Mouse (Mus musculus) ES-Bruce4 (cell line): ENCODE measurements around the gene Mmp25. TPM values are rescaled to one million over a fixed set of nuclear protein-coding genes. Genes with fewer than 3 reads are reported as not detected.

Experiments
- H3K27ac ChIP-seq: 2 replicates; pipeline ENCODE4 v1.5.1; 2012; ENCODE audit warnings: low read length, inconsistent platforms; ENCODE audit not compliant: insufficient read depth
- H3K27me3 ChIP-seq: 2 replicates; pipeline ENCODE4 v1.6.1; 2012; ENCODE audit warnings: mild to moderate bottlenecking, low read length, inconsistent platforms; ENCODE audit not compliant: control insufficient read depth, poor library complexity, insufficient read depth, severe bottlenecking
- H3K36me3 ChIP-seq: 2 replicates; pipeline ENCODE4 v1.6.1; 2012; ENCODE audit warnings: inconsistent platforms, mild to moderate bottlenecking, low read length, moderate library complexity; ENCODE audit not compliant: control insufficient read depth, poor library complexity, insufficient read depth, severe bottlenecking
- H3K4me1 ChIP-seq: one replicate; pipeline ENCODE4 v1.8.1; 2011; ENCODE audit warnings: low read length; ENCODE audit not compliant: control insufficient read depth, insufficient read depth
- H3K4me3 ChIP-seq: 2 replicates; pipeline ENCODE4 v1.5.1; 2011; ENCODE audit warnings: low read depth, mild to moderate bottlenecking, low read length
- H3K9ac ChIP-seq: 2 replicates; pipeline ENCODE4 v1.6.1; 2012; ENCODE audit warnings: low read depth, mild to moderate bottlenecking, inconsistent platforms; ENCODE audit not compliant: poor library complexity, severe bottlenecking
- H3K9me3 ChIP-seq: replicated peaks from 2 replicates; pipeline ENCODE4 v1.6.1; 2012; ENCODE audit warnings: mild to moderate bottlenecking, low read length, inconsistent platforms; ENCODE audit not compliant: control insufficient read depth, poor library complexity, insufficient read depth, severe bottlenecking
- CTCF ChIP-seq: IDR thresholded peaks from one replicate; pipeline ENCODE4 v1.8.1; 2011; ENCODE audit warnings: low read depth, low read length
- EP300 ChIP-seq: IDR thresholded peaks from 2 replicates; pipeline ENCODE4 v1.6.1; 2011; ENCODE audit warnings: low read depth, low read length; ENCODE audit not compliant: insufficient read depth
- POLR2A ChIP-seq: IDR thresholded peaks from one replicate; pipeline ENCODE4 v1.8.1; 2011; ENCODE audit warnings: low read length; ENCODE audit not compliant: insufficient read depth
- polyA plus RNA-seq: library from polyadenylated mRNA; stranded (reverse); fragments of >200 nt; gene quantifications from 2 replicates; pipeline ENCODE4 v1.2.4, GENCODE M21; 2011; ENCODE audit warnings: low read depth; ENCODE audit not compliant: missing spikeins, insufficient read depth, insufficient read length

The Mmp25 gene
- polyA plus RNA-seq, 1 experiment: 10.9 TPM

DNA sequence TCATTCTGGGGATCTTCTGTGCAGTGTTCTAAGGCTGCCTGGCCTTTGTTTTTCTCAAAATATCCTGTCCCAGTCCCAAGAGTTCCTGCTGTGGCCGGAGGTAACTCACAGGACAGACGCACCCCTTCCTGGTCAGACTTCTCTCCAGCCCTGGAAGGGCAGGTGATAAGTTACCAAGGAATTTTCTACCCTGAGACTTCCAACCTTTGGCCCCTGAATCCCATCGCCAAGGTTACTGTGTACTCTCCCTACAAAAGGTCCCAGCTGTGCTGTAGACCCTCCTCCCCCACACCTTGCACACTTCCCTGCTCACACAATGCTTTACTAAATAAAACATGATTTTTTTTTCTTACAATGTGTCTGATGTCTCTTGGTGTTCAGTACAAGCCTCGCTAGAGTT is 37.0 kb upstream of the Mmp25 start:
- Histone ChIP-seq H3K36me3 (0 out of 2 replicates have a peak, but pooled peaks cover 6% of the 10 kb centered on the region), H3K27ac (peak overlapping the region; percentile 51; the same call in 1 of the 2 replicates), H3K4me3 (no peak overlapping the region), H3K4me1 (peaks cover 12% of the 10 kb centered on the region), H3K9ac (no peak overlapping the region), H3K9me3 (no peaks in the 10 kb centered on the region), H3K27me3 (no peaks in the 10 kb centered on the region)
- TF ChIP-seq POLR2A: no peak
- TF ChIP-seq CTCF: no peak
- TF ChIP-seq EP300: no peak

- Histone ChIP-seq H3K36me3 (0 out of 2 replicates have a peak, but pooled peaks cover 6% of the 10 kb centered on the region), H3K4me3 (no peak overlapping the region), H3K4me1 (peaks cover 12% of the 10 kb centered on the region), H3K9me3 (no peaks in the 10 kb centered on the region), H3K27me3 (no peaks in the 10 kb centered on the region), H3K27ac (0 out of 2 replicates have a peak overlapping the region, but pooled peaks have one; percentile 51), H3K9ac (no peak overlapping the region)
- TF ChIP-seq CTCF: no peak
- TF ChIP-seq EP300: no peak
- TF ChIP-seq POLR2A: no peak
These were observed 36.0 kb upstream of the Mmp25 start for GRCm38 (mm10) chr17:23681086-23681485.

- H3K27ac ChIP-seq: no peak overlapping the region
- peak overlapping the region; percentile 80 for H3K4me3 ChIP-seq
- TF ChIP-seq CTCF: no peak
- TF ChIP-seq EP300: no peak
- no peak for TF ChIP-seq POLR2A
- no peaks in the 10 kb centered on the region for H3K9me3 ChIP-seq
- peak overlapping the region; percentile 38 for H3K9ac ChIP-seq
- H3K4me1 ChIP-seq: peaks cover 14% of the 10 kb centered on the region
- 0 out of 2 replicates have a peak, but pooled peaks cover 6% of the 10 kb centered on the region for H3K36me3 ChIP-seq
- H3K27me3 ChIP-seq: no peaks in the 10 kb centered on the region
These were observed 35.3 kb upstream of the Mmp25 start for GRCm38 (mm10) chr17:23680336-23680735.

DNA sequence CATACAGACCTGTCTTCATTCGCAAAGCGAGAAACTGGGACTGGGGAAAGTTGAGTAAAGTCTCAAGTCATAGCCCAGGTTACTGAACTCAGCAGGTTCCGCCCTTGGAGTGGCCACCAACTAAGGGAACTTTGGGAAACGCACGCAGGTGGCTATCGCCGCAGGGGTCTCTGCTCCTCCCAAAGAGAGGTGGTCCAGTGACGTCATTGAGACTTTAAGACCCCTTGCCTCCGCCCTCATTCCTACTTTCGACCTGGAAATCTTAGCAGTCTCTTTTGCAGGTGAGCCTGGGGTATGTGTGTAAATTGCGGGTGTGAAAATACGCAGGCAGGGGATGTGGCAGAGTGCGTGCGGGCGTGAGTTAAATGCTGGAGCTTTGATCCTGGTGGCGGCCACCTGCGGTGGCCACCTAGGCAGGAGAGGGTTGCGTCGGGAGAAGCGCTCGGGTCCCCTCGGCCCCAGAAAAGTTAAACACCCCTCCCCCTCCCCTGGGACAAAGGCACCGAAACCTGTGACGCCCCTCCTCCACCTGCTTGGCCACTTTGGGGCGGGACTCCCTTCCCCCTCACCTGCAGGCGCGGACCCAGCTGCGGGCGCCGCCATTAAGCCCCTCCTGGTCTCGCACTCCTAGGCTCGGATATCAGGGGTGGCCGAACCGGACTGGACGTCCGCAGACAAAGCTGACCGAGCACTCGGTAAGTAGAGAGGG is 34.2 kb upstream of the Mmp25 start, which contains the start of gene Cldn6:
Gene Cldn6, plus strand, starts transcription at position 123 of the 709 bp plus-strand sequence.
- Histone ChIP-seq H3K27me3 (no peaks in the 10 kb centered on the region), H3K9me3 (no peaks in the 10 kb centered on the region), H3K27ac (no peak within 1 kb of the TSS)

DNA sequence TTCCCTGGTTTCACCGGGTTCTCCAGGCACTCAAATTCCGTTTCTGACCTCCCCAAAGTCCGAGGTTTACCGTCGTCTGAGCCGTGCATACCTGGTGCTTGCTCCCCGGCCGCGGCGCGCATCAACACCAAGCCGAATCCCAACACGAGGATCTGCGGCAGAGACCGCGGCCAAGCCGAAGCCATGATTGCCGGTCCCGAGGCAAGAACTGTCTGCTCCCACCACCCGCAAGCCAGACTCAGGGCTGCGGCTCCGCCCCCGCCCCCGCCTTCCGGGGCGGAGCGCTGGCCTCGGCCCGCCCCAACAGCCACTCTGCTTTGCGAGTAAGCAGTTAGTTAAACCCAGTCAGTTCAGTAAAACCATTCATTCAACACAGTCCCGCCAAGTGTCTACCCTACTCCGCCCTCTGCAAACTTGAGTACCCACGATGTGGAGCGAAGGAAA is 32.2 kb upstream of the Mmp25 start, which contains the start of gene Tnfrsf12a:
Gene Tnfrsf12a, minus strand, starts transcription at position 233 of the 444 bp plus-strand sequence.
- Histone ChIP-seq H3K9me3 (no peaks in the 10 kb centered on the region), H3K27me3 (no peaks in the 10 kb centered on the region), H3K36me3 (0 out of 2 replicates have a peak, but pooled peaks cover 6% of the 10 kb centered on the region), H3K9ac (peak within 1 kb of the TSS; percentile 19), H3K4me3 (peak within 1 kb of the TSS; percentile 70), H3K4me1 (peaks cover 13% of the 10 kb centered on the region), H3K27ac (no peak within 1 kb of the TSS)
- TF ChIP-seq CTCF (no peak), POLR2A (peak; percentile 95), EP300 (no peak; the same call in 1 of the 2 replicates)

More for the DNA sequence above, 34.2 kb upstream of the Mmp25 start, which contains the start of gene Cldn6:
- Histone ChIP-seq H3K36me3 (0 out of 2 replicates have a peak, but pooled peaks cover 6% of the 10 kb centered on the region), H3K4me3 (peak within 1 kb of the TSS; percentile 80), H3K4me1 (peaks cover 13% of the 10 kb centered on the region), H3K9ac (peak within 1 kb of the TSS; percentile 38)
- TF ChIP-seq CTCF (no peak), POLR2A (peak; percentile 94), EP300 (peak; percentile 71)
